Mouse (Mus musculus): ENCODE data around the gene Sp2. TPM values are rescaled to one million over a fixed set of nuclear protein-coding genes. Genes with fewer than 3 reads are reported as not detected.

Gene Sp2
- total RNA-seq, 2 experiments from 2014 or later, result 11.2 TPM

DNA sequence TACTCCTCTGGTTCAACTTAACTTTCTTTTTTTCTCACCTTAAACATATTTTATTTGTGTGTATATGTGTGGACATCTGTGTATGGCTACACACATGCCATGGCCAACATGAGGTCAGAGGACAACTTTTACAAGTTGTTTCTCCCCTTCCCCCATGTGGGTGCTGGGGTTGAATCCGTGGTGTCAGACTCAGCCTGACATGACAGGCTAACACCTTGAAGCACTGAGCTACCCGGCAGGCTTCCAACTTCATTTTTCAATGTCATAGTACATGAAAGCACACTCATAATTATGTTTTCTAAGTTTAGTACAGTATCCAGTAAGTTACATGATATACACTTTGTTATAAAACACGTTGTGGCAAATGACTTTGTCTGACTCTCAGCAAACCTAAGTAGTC lies 12.4 kb downstream of the Sp2 start:
- no peak for DNase-seq (ENCODE audit: low spot score)

DNA sequence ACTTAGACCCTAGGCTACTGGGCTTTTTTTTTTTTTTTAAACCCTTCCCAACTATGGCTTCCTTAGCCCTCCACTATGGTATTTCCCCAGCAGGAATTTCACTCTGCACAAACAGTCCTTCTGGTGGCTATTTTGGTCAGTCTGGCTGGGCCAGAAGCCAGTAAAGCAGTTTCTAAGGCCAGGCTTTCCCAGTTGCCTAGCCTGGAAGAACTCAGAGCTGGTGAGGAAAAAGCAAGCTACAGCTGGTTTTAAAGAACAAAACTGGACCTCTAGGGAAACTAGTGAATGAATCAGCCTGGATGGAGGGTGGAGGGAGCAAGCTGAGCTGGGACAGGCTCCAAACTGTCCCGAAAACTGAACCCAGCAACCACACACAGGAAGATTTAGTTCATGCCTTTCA lies 13.0 kb downstream of the Sp2 start:
- peak; percentile 88 for DNase-seq (ENCODE audit: low spot score)

DNA sequence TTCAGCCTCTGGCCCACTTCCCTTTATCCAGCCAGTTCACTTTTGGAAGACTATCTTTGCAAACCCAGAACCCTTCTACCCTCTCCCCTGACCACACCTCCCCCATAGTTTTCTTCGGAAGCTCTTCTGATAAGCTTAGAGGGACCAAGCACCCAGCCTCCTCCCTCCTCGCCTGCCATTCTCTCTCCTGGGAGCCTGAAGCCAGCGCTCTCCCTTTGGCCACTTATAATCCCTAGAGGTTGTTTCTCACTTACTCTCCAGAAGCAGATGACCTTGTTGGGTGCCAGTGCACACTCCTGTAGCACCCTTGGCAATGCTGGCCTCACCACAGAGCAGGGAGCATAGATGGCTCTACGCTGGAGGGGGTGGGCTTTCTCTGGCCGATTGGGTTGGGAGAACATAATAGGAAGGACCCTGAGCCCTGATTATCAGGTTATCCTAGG lies 13.5 kb downstream of the Sp2 start:
- DNase-seq (ENCODE audit: low spot score), result peak; percentile 53

DNA sequence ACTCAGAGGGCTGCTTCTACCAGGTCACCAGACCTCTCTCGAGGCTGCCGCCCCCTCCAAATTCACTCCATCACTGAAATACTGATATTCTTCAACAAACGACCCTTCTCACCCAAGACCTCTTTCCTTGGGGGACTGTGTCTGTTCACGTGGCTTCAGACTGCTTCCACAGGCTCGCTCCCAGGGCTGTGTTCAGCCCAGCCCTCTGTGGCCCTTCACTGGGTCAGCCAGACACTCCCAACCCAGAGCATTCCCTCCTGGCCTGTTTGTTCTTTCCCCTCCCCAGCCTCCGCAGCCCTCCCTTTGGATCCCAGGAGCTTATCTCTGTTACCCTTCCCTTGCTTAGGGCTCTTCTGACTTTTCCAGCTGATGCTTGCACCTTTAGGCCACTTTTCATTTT lies 14.3 kb downstream of the Sp2 start:
- peak; percentile 54 for DNase-seq (ENCODE audit: low spot score)

DNA sequence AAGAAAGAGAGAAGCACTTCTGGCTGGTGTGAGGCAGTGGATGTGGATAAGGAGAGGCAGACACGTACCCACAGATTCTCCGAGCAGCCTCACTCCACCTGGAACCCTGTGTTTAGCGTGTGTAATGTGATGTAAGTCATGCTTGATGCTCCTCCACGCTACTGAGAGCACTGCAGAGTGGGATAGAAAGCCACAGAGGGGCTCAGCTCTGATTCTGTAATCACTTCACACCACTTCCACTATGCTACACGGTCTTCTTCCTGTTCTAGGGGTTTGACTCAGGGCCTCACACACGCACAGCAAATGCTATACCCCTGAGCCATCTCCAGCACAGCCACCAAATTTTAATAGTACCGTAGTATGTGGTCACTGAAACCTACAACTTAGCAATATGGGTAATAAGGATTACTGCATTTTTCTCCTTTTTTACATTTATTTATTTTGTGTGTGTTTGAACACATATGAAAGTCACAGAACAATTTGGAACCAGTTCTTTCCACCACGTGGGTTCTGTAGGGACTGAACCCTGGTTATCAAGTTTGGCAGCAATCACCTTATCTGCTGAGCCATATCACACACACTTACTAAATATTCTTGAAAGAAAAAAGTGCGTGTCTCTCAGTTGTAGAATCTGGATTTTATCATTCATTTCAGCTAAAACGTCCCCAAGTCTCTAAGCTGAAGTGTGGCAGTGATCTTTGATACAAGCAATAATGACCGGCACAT lies 15.1 kb downstream of the Sp2 start:
- no peak for DNase-seq (ENCODE audit: low spot score)

DNA sequence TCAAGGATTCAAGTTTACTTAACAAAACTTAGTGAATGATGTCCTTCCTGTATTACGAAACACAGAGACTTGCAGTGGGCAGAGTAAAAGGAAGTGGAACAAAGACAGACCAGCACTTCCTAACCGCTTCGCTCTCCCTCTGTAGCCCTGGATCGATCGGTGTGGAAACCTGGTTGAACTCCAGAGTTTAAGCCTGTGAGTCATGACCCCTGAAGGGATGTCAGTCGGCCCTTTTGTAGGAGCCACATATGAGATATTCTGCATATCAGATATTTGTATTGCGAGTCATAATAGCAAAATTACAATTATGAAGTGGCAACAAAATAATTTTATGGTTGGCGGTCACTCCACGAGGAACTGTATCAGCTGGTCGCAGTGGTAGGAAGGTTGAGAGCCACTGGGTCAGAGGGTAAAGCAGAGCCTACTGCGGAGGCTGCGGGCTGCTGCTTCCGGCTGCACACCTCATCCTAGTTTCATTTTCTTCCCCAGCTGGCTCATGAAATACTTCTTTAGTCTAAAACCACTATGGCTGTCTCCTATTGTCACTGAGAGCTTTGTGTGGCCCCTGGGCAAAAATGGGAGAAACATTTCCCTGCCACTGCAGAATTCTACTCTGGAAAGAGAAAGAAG lies 15.7 kb downstream of the Sp2 start:
- DNase-seq (ENCODE audit: low spot score), result no peak

DNA sequence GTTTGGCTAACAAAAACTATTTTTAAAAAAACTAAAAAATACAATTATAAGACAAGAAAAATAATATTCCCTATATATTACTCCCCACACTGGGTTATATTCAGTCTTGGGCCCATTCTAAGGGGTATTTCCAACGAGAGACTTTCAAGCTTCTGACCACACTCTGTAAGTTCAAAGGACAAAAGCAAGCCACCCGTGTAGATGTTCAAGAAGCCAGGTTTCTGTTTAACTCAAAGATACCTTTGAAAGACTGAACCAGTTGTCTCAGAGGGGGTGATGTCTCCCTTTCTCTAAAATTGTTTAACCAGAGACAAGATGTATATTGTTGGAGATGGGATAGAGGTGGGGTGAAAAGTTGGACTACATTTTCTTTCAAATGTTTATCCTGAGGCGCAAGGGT lies 16.6 kb downstream of the Sp2 start:
- no peak for DNase-seq (ENCODE audit: low spot score)

DNA sequence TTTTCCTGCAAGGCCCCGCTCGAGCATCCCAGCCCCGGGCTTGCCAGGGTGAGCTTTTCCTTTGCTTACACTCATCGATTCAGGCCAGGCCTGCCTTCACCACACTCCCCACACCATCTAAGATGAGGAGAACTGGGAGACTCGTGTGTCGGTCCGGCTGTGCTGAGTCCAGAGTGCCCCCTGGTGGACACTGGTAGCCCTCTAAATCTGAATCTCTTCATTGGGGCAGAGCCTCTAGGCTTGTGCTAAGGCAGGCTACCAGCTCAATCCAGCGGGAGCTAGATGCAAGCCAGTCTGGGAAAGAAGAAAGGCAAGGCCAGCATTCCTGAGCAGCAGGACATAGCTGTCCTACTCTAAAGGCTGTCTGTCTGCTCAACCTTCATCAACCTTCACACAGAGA lies 19.2 kb downstream of the Sp2 start:
- peak; percentile 94 for DNase-seq (ENCODE audit: low spot score)

DNA sequence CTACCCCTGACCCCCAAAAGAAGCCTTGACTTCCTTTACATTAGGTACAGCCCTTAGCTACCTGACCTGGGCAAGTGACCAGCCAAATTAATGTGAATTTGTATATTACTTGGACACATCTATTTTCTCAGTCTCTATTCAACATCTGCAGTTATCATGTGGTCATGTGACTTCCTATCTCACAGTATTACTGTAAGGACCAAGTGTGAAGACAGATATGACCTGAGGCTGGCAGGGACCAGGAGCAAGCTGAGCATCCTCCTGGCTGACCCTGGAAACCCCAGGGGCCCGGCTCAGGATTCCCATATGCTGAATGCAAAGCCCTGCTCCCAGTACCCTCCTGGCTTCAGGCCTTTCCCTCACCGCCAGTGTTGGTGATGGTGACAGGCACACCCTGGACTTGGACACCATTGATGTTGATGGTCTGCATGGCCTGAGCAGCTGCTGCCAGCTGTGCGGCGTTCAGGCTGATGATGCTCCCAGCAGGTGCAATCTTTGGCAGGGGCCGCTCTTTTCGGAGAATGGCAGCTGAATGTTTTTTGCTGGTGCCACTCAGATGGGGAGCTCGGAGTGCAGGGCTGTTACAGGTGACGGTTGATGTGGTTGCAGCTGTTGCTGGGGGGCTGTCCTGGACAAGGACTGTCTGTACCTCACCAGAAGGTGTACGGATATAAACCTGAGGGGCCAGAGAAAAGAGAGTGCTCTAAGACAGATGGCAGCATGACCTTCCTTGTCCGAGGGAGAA lies 25.5 kb downstream of the Sp2 start:
- no peak for DNase-seq (ENCODE audit: low spot score)

DNA sequence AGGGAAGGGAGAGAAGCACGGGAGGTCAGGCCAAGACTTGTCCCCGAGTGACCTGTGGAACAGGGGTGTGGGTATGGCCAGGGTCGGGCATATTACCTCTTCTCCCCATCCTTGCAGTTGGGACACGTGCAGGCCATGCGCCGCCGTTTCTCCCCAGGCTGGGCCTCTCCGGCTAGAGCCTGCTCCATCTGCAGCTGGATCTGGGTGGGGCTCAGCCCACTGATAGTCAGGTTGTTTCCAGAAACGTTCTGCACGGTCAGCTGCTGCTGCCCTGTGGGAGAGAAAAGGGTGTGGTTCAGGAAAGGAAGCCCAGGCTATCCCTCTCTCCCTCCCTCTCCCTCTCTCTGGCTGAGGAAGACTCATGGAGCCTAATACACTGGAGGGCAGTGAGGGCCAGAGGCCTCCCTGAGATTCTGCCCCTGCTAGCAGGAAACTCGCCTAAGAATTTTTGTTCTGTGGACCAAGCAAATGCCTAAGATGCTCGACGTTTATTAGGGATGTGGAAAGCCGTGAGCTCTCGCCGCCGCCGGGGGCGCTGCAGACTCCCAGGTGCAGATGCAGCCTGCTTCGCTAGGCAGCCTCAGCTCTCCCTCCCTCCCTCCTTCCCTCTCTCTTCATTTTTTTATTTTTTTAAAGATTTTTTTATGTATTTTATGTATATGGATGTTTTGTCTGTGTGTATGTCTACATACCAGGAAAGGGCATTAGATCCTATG lies 26.6 kb downstream of the Sp2 start:
- DNase-seq (ENCODE audit: low spot score), result peak; percentile 58

DNA sequence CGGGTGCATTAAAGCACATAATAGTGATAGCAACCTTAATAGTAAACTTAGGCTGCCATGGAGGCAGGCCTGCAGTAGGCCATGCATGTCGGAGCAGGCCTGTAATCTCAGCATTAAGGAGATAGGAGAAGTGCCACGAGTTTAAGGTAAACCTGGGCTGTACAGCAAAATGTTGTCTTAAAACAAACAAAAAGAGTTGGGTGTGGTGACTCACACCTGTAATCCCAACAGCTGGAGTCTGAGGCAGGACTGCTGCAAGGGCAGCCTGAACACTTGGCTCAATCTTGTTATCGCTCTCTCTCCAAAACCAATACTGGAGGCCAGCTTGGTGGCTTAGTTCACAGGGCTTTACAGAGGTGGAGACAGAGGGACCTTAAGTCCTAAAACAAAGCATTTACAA lies 27.7 kb downstream of the Sp2 start:
- no peak for DNase-seq (ENCODE audit: low spot score)

DNA sequence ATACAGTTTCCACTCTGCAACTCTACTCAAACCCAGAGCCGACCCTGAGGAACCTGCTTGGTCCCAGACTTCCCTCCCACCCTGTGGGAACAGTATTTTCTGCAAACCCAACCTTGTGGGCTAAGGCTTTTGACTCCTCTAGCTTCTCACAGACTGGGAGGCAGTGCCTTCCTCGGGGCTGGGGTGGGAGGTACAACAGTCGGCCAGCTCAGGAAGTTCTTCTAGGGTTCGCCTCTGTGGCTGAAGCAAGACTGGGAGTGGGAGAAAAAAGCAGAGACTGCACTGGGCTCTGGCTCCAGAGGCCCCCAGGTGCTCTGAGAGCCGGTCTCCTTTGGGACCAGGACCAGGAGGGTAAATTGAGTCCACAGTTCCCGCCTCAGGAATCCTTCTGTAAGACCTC lies 29.9 kb downstream of the Sp2 start:
- DNase-seq (ENCODE audit: low spot score), result no peak

DNA sequence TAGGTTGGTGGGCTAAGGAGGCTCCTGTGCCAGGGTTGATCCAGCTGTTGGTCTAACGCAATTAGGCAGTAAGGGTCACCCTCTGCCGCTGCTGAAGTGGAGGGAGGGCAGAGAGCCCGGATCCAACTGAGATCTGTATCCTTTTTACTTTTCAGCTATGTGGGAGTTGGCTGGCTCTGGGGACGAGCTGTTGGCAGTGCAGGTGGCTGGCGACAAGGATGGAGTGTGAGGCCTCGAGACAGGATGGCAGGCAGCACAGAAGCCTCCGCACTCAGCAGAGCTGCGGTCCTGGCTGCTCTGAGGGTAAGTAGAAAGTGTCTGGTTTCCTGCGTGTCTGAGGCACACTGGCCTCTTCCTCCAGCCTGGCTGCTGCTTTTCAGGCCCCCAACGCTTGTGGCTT lies 30.3 kb downstream of the Sp2 start:
- no peak for DNase-seq (ENCODE audit: low spot score)

DNA sequence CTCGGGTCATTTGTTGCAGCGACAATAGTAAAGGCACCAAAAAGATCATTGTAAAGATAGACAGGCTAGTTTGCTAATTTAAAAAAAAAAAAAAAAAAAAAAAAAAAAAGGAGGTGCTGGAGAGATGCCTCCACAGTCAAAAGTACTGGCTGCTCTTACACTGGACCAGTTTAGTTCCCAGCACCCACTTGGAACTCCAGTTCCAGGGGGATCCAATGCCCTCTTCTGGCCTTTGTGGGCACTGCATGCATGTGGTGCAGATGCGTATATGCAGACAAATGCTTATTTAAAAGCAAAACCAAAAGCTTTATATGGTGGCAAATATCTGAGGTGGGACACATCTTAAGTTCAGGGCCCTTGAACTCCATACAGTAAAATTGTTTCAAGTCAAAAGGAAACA lies 32.0 kb downstream of the Sp2 start:
- no peak for DNase-seq (ENCODE audit: low spot score)

DNA sequence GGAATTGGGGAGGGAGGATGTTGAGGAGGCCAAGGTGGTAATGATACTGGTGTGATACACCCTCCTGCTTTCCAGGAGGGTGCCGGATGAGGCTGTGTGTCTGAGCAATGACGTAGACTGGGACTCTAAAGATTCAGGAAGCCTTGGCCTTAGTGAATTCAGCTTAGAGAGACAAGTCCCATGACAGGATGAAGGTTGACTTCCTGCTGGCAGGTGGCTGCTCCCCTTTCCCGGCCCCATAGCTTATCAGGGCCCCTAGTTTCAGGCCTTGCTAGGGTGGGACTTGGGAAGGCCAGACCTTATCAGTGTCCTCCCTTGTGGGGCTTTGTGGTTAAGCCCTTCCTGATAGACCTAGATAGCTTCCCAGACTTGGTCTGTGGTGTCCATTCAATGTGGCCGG lies 34.9 kb downstream of the Sp2 start:
- DNase-seq (ENCODE audit: low spot score), result no peak

DNA sequence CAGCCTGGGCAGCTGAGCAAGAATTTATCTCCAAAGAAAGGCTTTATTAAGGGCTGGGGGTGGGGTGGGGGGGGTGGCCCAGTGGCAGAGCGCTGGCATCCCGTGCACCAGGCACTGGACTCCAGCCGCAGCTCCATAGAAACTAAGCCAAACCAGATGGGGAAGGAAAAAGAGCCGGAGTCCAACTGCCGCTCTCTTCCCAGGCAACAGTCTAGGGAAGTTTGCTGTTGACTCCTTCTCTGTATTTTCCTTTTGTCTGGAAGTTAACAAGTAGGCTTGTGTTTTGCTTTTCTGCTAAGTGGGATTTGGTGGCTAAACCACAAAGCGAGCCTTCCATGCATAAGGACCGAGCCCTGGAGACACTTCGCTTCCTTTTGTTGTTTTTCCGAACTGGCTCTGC lies 36.3 kb downstream of the Sp2 start:
- no peak for DNase-seq (ENCODE audit: low spot score)

DNA sequence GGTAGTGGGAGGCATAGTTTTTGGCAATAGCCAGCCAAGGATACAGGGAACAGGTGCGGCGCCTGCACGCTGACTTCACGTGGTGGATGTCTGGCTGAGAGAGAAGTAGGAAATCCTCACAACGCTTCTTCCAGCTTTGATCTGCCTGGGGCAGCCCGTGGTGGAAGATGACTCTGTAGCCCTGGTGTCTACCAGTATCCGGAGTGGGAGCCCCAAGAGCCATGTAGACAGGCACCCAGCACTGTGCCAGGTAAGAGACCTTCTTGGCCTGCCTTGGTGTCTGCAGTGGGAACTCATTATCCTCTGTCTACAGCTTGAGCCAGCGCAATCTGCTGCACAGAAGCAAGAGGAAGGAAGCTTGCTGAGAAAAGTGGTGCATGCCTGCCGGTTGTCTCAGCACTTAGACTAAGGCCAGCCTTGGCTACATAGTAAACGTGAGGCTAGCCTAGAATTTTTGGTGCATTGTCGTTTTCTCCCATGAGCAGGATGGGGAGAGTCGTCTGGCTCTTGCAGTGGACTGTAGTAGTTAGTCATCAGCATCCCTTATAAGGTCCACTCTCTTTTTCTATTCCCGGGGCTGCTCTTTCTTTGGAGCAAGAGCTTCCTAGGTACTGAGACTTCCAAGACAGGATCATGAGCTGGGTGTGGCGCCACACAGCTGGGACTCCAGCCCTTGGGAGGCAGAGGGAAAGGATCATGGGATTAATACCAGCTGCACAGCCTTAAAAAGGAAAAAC lies 37.7 kb downstream of the Sp2 start:
- no peak for DNase-seq (ENCODE audit: low spot score)

DNA sequence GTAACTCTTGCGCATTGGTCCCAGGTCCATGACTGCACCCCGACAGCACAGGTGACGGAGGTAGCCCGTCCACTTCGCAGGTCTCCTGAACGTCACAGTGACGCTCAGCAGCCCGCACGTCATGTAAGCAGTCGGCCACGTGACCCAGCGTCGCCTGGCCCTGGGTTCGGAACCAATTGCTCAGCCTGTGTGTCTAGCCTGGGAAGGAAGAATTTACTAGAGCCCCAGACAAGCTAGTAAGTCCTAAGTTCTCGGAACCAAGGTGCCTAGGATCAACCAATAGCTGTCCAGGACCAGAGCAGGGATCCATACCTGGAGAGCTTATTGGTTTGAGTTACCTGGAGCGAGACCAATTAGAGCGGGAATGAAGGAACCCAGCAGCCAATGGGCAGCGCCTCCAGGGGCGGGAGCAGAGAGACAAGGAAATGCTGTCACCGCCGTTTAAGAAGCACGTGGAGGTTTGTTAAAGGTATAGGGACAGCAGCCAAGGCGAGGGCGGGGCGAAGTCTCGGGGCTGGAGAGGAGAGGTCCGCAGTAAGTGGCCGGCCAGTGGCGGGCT lies 38.9 kb downstream of the Sp2 start, which contains the start of gene Pnpo:
Pnpo (minus strand) TSS at position 241 of the 559 bp plus-strand sequence.
- DNase-seq (ENCODE audit: low spot score), result peak; percentile 95

DNA sequence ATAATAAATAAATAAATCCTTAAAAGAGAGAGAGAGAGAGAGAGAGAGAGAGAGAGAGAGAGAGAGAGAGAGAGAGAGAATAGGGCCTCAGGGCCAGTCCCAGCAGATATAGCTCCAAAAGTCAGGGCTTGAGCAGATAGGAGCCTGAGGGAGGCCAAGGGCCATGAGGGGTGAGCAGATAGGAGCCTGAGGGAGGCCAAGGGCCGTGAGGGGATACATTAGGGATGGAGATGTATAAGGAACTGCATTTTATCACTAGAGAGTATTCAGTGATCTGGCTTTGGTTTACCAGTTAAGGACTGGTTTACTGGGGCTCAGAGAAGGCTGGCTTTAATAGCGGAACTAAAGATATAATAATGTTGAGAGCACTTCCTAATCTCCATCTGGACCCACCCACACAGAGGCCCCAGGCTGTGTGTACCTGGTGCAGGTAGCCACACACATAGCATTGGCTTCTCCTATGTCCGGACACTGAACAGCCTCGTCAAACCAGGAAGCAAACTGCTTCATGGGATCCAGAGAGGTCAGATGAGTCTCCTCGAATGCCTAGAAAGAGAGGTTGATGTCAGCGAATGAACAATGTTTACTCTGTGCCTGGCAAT lies 40.7 kb downstream of the Sp2 start:
- DNase-seq (ENCODE audit: low spot score), result no peak

Measured in gastrocnemius, adult 18-20 months (tissue).